In genomic region chr3:87857666-87858065, GRCm38 (mm10) we compare ENCODE assay signal across 37 mouse cellular contexts. TPM values are rescaled to one million over a fixed set of nuclear protein-coding genes. Genes with fewer than 3 reads are reported as not detected.
"Had no signal": no experiment of that assay in that cellular context is flagged by ENCODE, and none has a peak within 500 bp of the region (broad histone marks: within the 10 kb centered on the region; RNA-seq: fewer than 3 reads in every experiment).

No protein-coding gene starts in this region.

- H3K4me1 ChIP-seq: heart, embryonic 13.5 days; heart, embryonic 15.5 days; kidney, embryonic 15.5 days; limb, embryonic 12.5 days; liver, embryonic 13.5 days; liver, embryonic 15.5 days had no signal

- H3K4me2 ChIP-seq: heart, embryonic 11.5 days; heart, embryonic 13.5 days; heart, embryonic 15.5 days; hindbrain, embryonic 12.5 days; hindbrain, embryonic 14.5 days; kidney, embryonic 15.5 days; limb, embryonic 12.5 days; liver, embryonic 11.5 days; liver, embryonic 13.5 days; liver, embryonic 15.5 days had no signal

- ATAC-seq: hindbrain, embryonic 16.5 days; intestine, embryonic 16.5 days had no signal

- H3K9me3 ChIP-seq: heart, embryonic 13.5 days; heart, embryonic 15.5 days; hindbrain, embryonic 10.5 days; hindbrain, embryonic 12.5 days; kidney, embryonic 15.5 days; limb, embryonic 10.5 days; limb, embryonic 12.5 days; liver, embryonic 13.5 days; liver, embryonic 15.5 days had no signal

- DNase-seq: gastrocnemius, adult 2 months; gastrocnemius, postnatal 14 days; gastrocnemius, postnatal 36 days; heart, adult 11 months; heart, adult 2 months; heart, postnatal 14 days; heart, postnatal 4 days; kidney, adult 11 months; kidney, adult 2 months; kidney, adult 9 months; kidney, postnatal 14 days; kidney, postnatal 36 days; layer of hippocampus, adult 9-11 months; layer of hippocampus, postnatal 36 days; liver; liver, embryonic 13.5 days had no signal

- H3K27me3 ChIP-seq: heart, embryonic 13.5 days; heart, embryonic 15.5 days; hindbrain, embryonic 12.5 days; kidney, embryonic 15.5 days; limb, embryonic 12.5 days; liver, embryonic 13.5 days; liver, embryonic 15.5 days had no signal

- H3K9ac ChIP-seq: heart, embryonic 13.5 days; heart, embryonic 15.5 days; hindbrain, embryonic 12.5 days; hindbrain, embryonic 14.5 days; kidney, embryonic 15.5 days; limb, embryonic 12.5 days; liver, embryonic 13.5 days; liver, embryonic 15.5 days had no signal

- H3K27ac ChIP-seq: gastrocnemius, adult 2 months; heart, adult 2 months; heart, embryonic 13.5 days; heart, embryonic 15.5 days; hindbrain, embryonic 10.5 days; hindbrain, embryonic 12.5 days; hindbrain, embryonic 14.5 days; kidney, embryonic 15.5 days; kidney, postnatal 0 days; limb, embryonic 10.5 days; limb, embryonic 12.5 days; liver, embryonic 13.5 days; liver, embryonic 15.5 days had no signal

- H3K4me3 ChIP-seq: gastrocnemius, adult 2 months; heart, adult 2 months; heart, embryonic 13.5 days; heart, embryonic 15.5 days; hindbrain, embryonic 10.5 days; hindbrain, embryonic 12.5 days; kidney, embryonic 15.5 days; limb, embryonic 10.5 days; limb, embryonic 12.5 days; liver, embryonic 13.5 days; liver, embryonic 15.5 days had no signal

RNA-seq across cellular contexts. Expression of gene Sh2d2a, which starts 11.1 kb away (rescaled TPM):
- total RNA-seq: gastrocnemius, adult 2 months; layer of hippocampus, adult 18-20 months; layer of hippocampus, adult 8-10 months; layer of hippocampus, postnatal 14 days; layer of hippocampus, postnatal 36 days; left cerebral cortex, adult 18-20 months; left cerebral cortex, adult 8-10 months; left cerebral cortex, postnatal 10 days; left cerebral cortex, postnatal 25 days had no signal
- polyA plus RNA-seq: hindbrain, embryonic 12.5 days; hindbrain, embryonic 14.5 days; hindbrain, embryonic 16.5 days; kidney, embryonic 15.5 days; limb, embryonic 12.5 days; liver, embryonic 13.5 days had no signal
